Mouse (Mus musculus): ENCODE measurements around the gene Gm11937. TPM values are rescaled to one million over a fixed set of nuclear protein-coding genes. Genes with fewer than 3 reads are reported as not detected.
"Not testable (repeated sequence)": the region's sequence is repeated elsewhere in the genome, so short reads cannot be mapped to it uniquely, and the experiment has no call there.

Gm11937 gene
- polyA plus RNA-seq, 1 experiment: not detected

- no peak within 1 kb of the TSS for H3K4me3 ChIP-seq (ENCODE audit: insufficient read depth, low read length)
- H3K27ac ChIP-seq (ENCODE audit: insufficient read depth, low read length): no peak within 1 kb of the TSS
- TF ChIP-seq POLR2A (IDR thresholded peaks at IDR 0.05; ENCODE audit: extremely low read depth, insufficient read depth, low read length): no peak
- TF ChIP-seq CTCF (IDR thresholded peaks at IDR 0.05; ENCODE audit: extremely low read depth, insufficient read depth, low read length): no peak
- peaks cover 2% of the 10 kb centered on the region; the same call in 1 of the 2 replicates for H3K4me1 ChIP-seq (ENCODE audit: control insufficient read depth, insufficient read depth, low read length)
Measured at GRCm38 (mm10) chr11:99634653-99635134, 24.7 kb upstream of the Gm11937 start, which contains the start of gene Krtap4-2. TSS of gene Krtap4-2 (minus strand) at chr11:99635084.

GRCm38 (mm10) chr11:99633293-99633692 is 23.3 kb upstream of the Gm11937 start:
- TF ChIP-seq POLR2A (IDR thresholded peaks at IDR 0.05; ENCODE audit: extremely low read depth, insufficient read depth, low read length): no peak
- no peak for TF ChIP-seq CTCF (IDR thresholded peaks at IDR 0.05; ENCODE audit: extremely low read depth, insufficient read depth, low read length)
- H3K27ac ChIP-seq (ENCODE audit: insufficient read depth, low read length): no peak overlapping the region
- H3K4me1 ChIP-seq (ENCODE audit: control insufficient read depth, insufficient read depth, low read length): peaks cover 2% of the 10 kb centered on the region; the same call in 1 of the 2 replicates
- no peak overlapping the region for H3K4me3 ChIP-seq (ENCODE audit: insufficient read depth, low read length)

- no peak for TF ChIP-seq CTCF (IDR thresholded peaks at IDR 0.05; ENCODE audit: extremely low read depth, insufficient read depth, low read length)
- TF ChIP-seq POLR2A (IDR thresholded peaks at IDR 0.05; ENCODE audit: extremely low read depth, insufficient read depth, low read length): no peak
- H3K27ac ChIP-seq (ENCODE audit: insufficient read depth, low read length): no peak overlapping the region
- H3K4me1 ChIP-seq (ENCODE audit: control insufficient read depth, insufficient read depth, low read length): no peaks in the 10 kb centered on the region
- no peak overlapping the region for H3K4me3 ChIP-seq (ENCODE audit: insufficient read depth, low read length)
Measured at GRCm38 (mm10) chr11:99630890-99631289, 20.9 kb upstream of the Gm11937 start.

- TF ChIP-seq POLR2A (IDR thresholded peaks at IDR 0.05; ENCODE audit: extremely low read depth, insufficient read depth, low read length) (no peak), CTCF (IDR thresholded peaks at IDR 0.05; ENCODE audit: extremely low read depth, insufficient read depth, low read length) (no peak)
- no peaks in the 10 kb centered on the region for H3K4me1 ChIP-seq (ENCODE audit: control insufficient read depth, insufficient read depth, low read length)
- H3K27ac ChIP-seq (ENCODE audit: insufficient read depth, low read length): no peak within 1 kb of the TSS
- no peak within 1 kb of the TSS for H3K4me3 ChIP-seq (ENCODE audit: insufficient read depth, low read length)
Measured at GRCm38 (mm10) chr11:99628138-99628537, 18.1 kb upstream of the Gm11937 start, which contains the start of gene Krtap4-1. TSS of gene Krtap4-1 (minus strand) at chr11:99628238.

- TF ChIP-seq POLR2A (IDR thresholded peaks at IDR 0.05; ENCODE audit: extremely low read depth, insufficient read depth, low read length) (no peak), CTCF (IDR thresholded peaks at IDR 0.05; ENCODE audit: extremely low read depth, insufficient read depth, low read length) (no peak)
- H3K4me3 ChIP-seq (ENCODE audit: insufficient read depth, low read length): no peak within 1 kb of the TSS
- no peak within 1 kb of the TSS for H3K27ac ChIP-seq (ENCODE audit: insufficient read depth, low read length)
- no peaks in the 10 kb centered on the region for H3K4me1 ChIP-seq (ENCODE audit: control insufficient read depth, insufficient read depth, low read length)
Measured at GRCm38 (mm10) chr11:99620335-99620734, 10.3 kb upstream of the Gm11937 start, which contains the start of gene Gm11562. TSS of gene Gm11562 (minus strand) at chr11:99620435.

GRCm38 (mm10) chr11:99614796-99615363 is 4.9 kb upstream of the Gm11937 start, which contains the start of gene Krtap2-4:
TSS of gene Krtap2-4 (minus strand) at chr11:99614846.
- H3K4me3 ChIP-seq (ENCODE audit: insufficient read depth, low read length): no peak within 1 kb of the TSS
- H3K27ac ChIP-seq (ENCODE audit: insufficient read depth, low read length): no peak within 1 kb of the TSS
- H3K4me1 ChIP-seq (ENCODE audit: control insufficient read depth, insufficient read depth, low read length): peaks cover 2% of the 10 kb centered on the region; the same call in 1 of the 2 replicates
- TF ChIP-seq POLR2A (IDR thresholded peaks at IDR 0.05; ENCODE audit: extremely low read depth, insufficient read depth, low read length) (no peak), CTCF (IDR thresholded peaks at IDR 0.05; ENCODE audit: extremely low read depth, insufficient read depth, low read length) (no peak)

GRCm38 (mm10) chr11:99609126-99609525 is 863 bp downstream of the Gm11937 start:
- no peaks in the 10 kb centered on the region; the same call in 1 of the 2 replicates for H3K4me1 ChIP-seq (ENCODE audit: control insufficient read depth, insufficient read depth, low read length)
- no peak overlapping the region for H3K4me3 ChIP-seq (ENCODE audit: insufficient read depth, low read length)
- no peak overlapping the region for H3K27ac ChIP-seq (ENCODE audit: insufficient read depth, low read length)
- TF ChIP-seq POLR2A (IDR thresholded peaks at IDR 0.05; ENCODE audit: extremely low read depth, insufficient read depth, low read length): no peak
- no peak for TF ChIP-seq CTCF (IDR thresholded peaks at IDR 0.05; ENCODE audit: extremely low read depth, insufficient read depth, low read length)

- H3K4me1 ChIP-seq (ENCODE audit: control insufficient read depth, insufficient read depth, low read length); H3K4me3 ChIP-seq (ENCODE audit: insufficient read depth, low read length); H3K27ac ChIP-seq (ENCODE audit: insufficient read depth, low read length): not testable (repeated sequence)
Measured at GRCm38 (mm10) chr11:99603208-99603607, 6.8 kb downstream of the Gm11937 start, which contains the start of gene Gm11938. TSS of gene Gm11938 (minus strand) at chr11:99603308.

GRCm38 (mm10) chr11:99597742-99598141 is 12.2 kb downstream of the Gm11937 start, which contains the start of gene Krtap9-3:
TSS of gene Krtap9-3 (minus strand) at chr11:99598105.
- H3K27ac ChIP-seq (ENCODE audit: insufficient read depth, low read length); H3K4me1 ChIP-seq (ENCODE audit: control insufficient read depth, insufficient read depth, low read length); H3K4me3 ChIP-seq (ENCODE audit: insufficient read depth, low read length): not testable (repeated sequence)

GRCm38 (mm10) chr11:99590981-99591380 is 19.0 kb downstream of the Gm11937 start, which contains the start of gene Krtap1-3:
TSS of gene Krtap1-3 (minus strand) at chr11:99591339.
- TF ChIP-seq POLR2A (IDR thresholded peaks at IDR 0.05; ENCODE audit: extremely low read depth, insufficient read depth, low read length) (no peak), CTCF (IDR thresholded peaks at IDR 0.05; ENCODE audit: extremely low read depth, insufficient read depth, low read length) (no peak)
- H3K27ac ChIP-seq (ENCODE audit: insufficient read depth, low read length): no peak within 1 kb of the TSS
- H3K4me1 ChIP-seq (ENCODE audit: control insufficient read depth, insufficient read depth, low read length): no peaks in the 10 kb centered on the region
- H3K4me3 ChIP-seq (ENCODE audit: insufficient read depth, low read length): no peak within 1 kb of the TSS

Data from cortical plate, adult 2 months (tissue).